Mouse (Mus musculus) MEL (cell line): ENCODE measurements around the gene Pafah1b1.

ENCODE experiments used
- CTCF ChIP-seq, 3 experiments: IDR thresholded peaks in 2 of 3; conservative IDR thresholded peaks in 1 of 3; 2 replicates each; pipeline ENCODE4 v1.5.1; 2011 to 2012; ENCODE audit warnings: low read length in 3 of 3, low read depth in 2 of 3, mild to moderate bottlenecking in 2 of 3, improper control_type of control experiment in 1 of 3, inconsistent platforms in 1 of 3, mixed read lengths in 1 of 3, moderate library complexity in 1 of 3; ENCODE audit not compliant: control insufficient read depth in 1 of 3, insufficient read depth in 1 of 3, poor library complexity in 1 of 3, severe bottlenecking in 1 of 3
- E2F4 ChIP-seq: IDR thresholded peaks from 2 replicates; pipeline ENCODE4 v1.6.1; 2011; ENCODE audit warnings: low read depth, low read length, improper control_type of control experiment, borderline replicate concordance
- HCFC1 ChIP-seq: IDR thresholded peaks from 2 replicates; pipeline ENCODE4 v1.6.1; 2012; ENCODE audit warnings: low read depth, mild to moderate bottlenecking, inconsistent platforms, low read length, improper control_type of control experiment, moderate library complexity
- MAFK ChIP-seq: IDR thresholded peaks from 2 replicates; pipeline ENCODE4 v1.6.1; 2011; ENCODE audit warnings: low read depth, mild to moderate bottlenecking, low read length, improper control_type of control experiment, borderline replicate concordance
- MAX ChIP-seq: IDR thresholded peaks from 2 replicates; pipeline ENCODE4 v1.6.1; 2011; ENCODE audit warnings: low read length, improper control_type of control experiment
- NELFE ChIP-seq: IDR thresholded peaks from 2 replicates; pipeline ENCODE4 v1.6.1; 2011; ENCODE audit warnings: low read depth, low read length, improper control_type of control experiment
- POLR2A ChIP-seq, 2 experiments: IDR thresholded peaks; 2 replicates each; pipeline ENCODE4 v1.6.1; 2011 to 2012; ENCODE audit warnings: low read length in 2 of 2, mild to moderate bottlenecking in 2 of 2, control low read depth in 1 of 2, improper control_type of control experiment in 1 of 2, low read depth in 1 of 2, moderate library complexity in 1 of 2; ENCODE audit not compliant: control insufficient read depth in 1 of 2, insufficient read depth in 1 of 2, poor library complexity in 1 of 2
- RCOR1 ChIP-seq: IDR thresholded peaks from 2 replicates; pipeline ENCODE4 v1.6.1; 2012; ENCODE audit warnings: low read depth, mild to moderate bottlenecking, inconsistent platforms, low read length, improper control_type of control experiment
- TAL1 ChIP-seq: IDR thresholded peaks from 2 replicates; pipeline ENCODE4 v1.6.1; 2012; ENCODE audit warnings: mild to moderate bottlenecking, inconsistent platforms, low read length, moderate library complexity, mixed read lengths
- USF1 ChIP-seq: IDR thresholded peaks from 2 replicates; pipeline ENCODE4 v1.6.1; 2014; ENCODE audit warnings: low read depth, mild to moderate bottlenecking, inconsistent platforms, low read length, improper control_type of control experiment, moderate library complexity
- ZC3H11A ChIP-seq: IDR thresholded peaks from 2 replicates; pipeline ENCODE4 v1.6.1; 2012; ENCODE audit warnings: low read depth, mild to moderate bottlenecking, inconsistent platforms, low read length, improper control_type of control experiment

GRCm38 (mm10) chr11:74720668-74721067 is 3.8 kb downstream of the Pafah1b1 start:
- no peak for TF ChIP-seq MAFK
- no peak for TF ChIP-seq NELFE
- TF ChIP-seq ZC3H11A: no peak
- no peak for TF ChIP-seq CTCF (IDR thresholded peaks at IDR 0.05 in 2 of 3, conservative IDR thresholded peaks at IDR 0.05 in 1 of 3; ENCODE audit: control insufficient read depth in 1 of 3, insufficient read depth in 1 of 3, low read depth in 2 of 3, low read length in 3 of 3, poor library complexity in 1 of 3, severe bottlenecking in 1 of 3)
- no peak for TF ChIP-seq RCOR1
- TF ChIP-seq E2F4: no peak
- TF ChIP-seq TAL1: no peak
- TF ChIP-seq POLR2A (IDR thresholded peaks at IDR 0.05; ENCODE audit: control insufficient read depth in 1 of 2, insufficient read depth in 1 of 2, low read depth in 1 of 2, low read length in 2 of 2, poor library complexity in 1 of 2): no peak
- no peak for TF ChIP-seq HCFC1
- TF ChIP-seq USF1: no peak
- TF ChIP-seq MAX: no peak
